Mouse (Mus musculus) neural tube, embryonic 15.5 days (tissue): ENCODE results near the gene Dpm2. TPM values are rescaled to one million over a fixed set of nuclear protein-coding genes. Genes with fewer than 3 reads are reported as not detected.

Source experiments
- ATAC-seq: fragments of 200-750 bp; cut with Nextera tagmentation; 2 replicates; pipeline ENCODE4 v1.8.0; 2017; ENCODE audit warnings: mild to moderate bottlenecking, moderate TSS enrichment, moderate library complexity; ENCODE audit not compliant: low FRiP score
- H3K27ac ChIP-seq: fragments of 300-500 bp; sonication (generic); replicated peaks from 2 replicates; pipeline ENCODE4 v1.5.1; 2015; ENCODE audit warnings: mild to moderate bottlenecking, inconsistent platforms
- H3K27me3 ChIP-seq: fragments of 300-500 bp; sonication (generic); replicated peaks from 2 replicates; pipeline ENCODE4 v1.6.1; 2015; ENCODE audit warnings: inconsistent platforms
- H3K36me3 ChIP-seq: fragments of 300-500 bp; sonication (generic); 2 replicates; pipeline ENCODE4 v1.6.1; 2015; ENCODE audit warnings: inconsistent platforms
- H3K4me1 ChIP-seq: fragments of 300-500 bp; sonication (generic); 2 replicates; pipeline ENCODE4 v1.6.1; 2015; ENCODE audit warnings: inconsistent platforms
- H3K4me2 ChIP-seq: fragments of 300-500 bp; sonication (generic); 2 replicates; pipeline ENCODE4 v1.6.1; 2015; ENCODE audit warnings: inconsistent platforms, mild to moderate bottlenecking, moderate library complexity
- H3K4me3 ChIP-seq: fragments of 300-500 bp; sonication (generic); replicated peaks from 2 replicates; pipeline ENCODE4 v1.5.1; 2015; ENCODE audit warnings: mild to moderate bottlenecking, inconsistent platforms
- H3K9ac ChIP-seq: fragments of 300-500 bp; sonication (generic); replicated peaks from 2 replicates; pipeline ENCODE4 v1.6.1; 2015; ENCODE audit warnings: mild to moderate bottlenecking, inconsistent platforms
- H3K9me3 ChIP-seq: fragments of 300-500 bp; sonication (generic); replicated peaks from 2 replicates; pipeline ENCODE4 v1.6.1; 2016; ENCODE audit warnings: inconsistent platforms
- WGBS: fragments of 180-500 bp; shearing (Covaris S2); methylation state at CpG from one replicate; pipeline ENCODE4 v1.1.7; 2015; ENCODE audit warnings: mixed read lengths; 5-methylcytosine and 5-hydroxymethylcytosine counted together
- polyA plus RNA-seq: library from polyadenylated mRNA; unstranded; fragments of >200 nt; fragmentation: Nextera tagmentation; extraction: Ambion mirVana; gene quantifications from 2 replicates; pipeline ENCODE4 v1.2.1, GENCODE M21; 2015

Gene Dpm2
- polyA plus RNA-seq, 1 experiment from 2014 or later: 147 TPM

DNA sequence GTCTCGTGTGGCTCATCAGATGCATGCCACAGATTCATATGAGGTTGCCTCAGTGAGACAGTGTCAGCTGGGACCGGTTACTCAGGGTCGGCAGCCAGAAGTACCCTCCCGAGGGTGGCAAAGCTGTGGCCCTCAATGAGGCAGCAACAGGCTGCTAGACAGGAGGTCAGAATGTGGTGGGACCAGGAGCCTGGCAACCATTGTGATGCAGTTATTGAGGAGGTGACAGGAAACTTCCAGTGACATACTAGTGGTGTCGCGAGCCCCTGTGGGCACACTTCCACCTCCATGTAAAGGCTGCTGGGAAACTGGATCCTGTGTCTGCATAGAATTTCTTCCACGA, 50.8 kb downstream of the Dpm2 start, which contains the start of gene Ak1:
Gene Ak1, plus strand, starts transcription at position 242 of the 343 bp plus-strand sequence.
- Histone ChIP-seq H3K27me3 (no peaks in the 10 kb centered on the region), H3K36me3 (peaks cover 15% of the 10 kb centered on the region; the same call in 1 of the 2 replicates), H3K9ac (no peak within 1 kb of the TSS), H3K9me3 (no peaks in the 10 kb centered on the region), H3K4me1 (peaks cover 51% of the 10 kb centered on the region), H3K4me2 (no peak within 1 kb of the TSS), H3K4me3 (no peak within 1 kb of the TSS), H3K27ac (peak within 1 kb of the TSS; percentile 54)
- 34% methylated on average over 7 of the region's 7 CpGs for WGBS
- no peak for ATAC-seq

Other genes with a start within 250 kb of the Dpm2 start
- gene Ciz1, start 218.5 kb upstream of the Dpm2 start, polyA plus RNA-seq: 43.8 and 44.8 TPM in 2 replicates
- gene Dnm1, start 217.5 kb upstream of the Dpm2 start, polyA plus RNA-seq: 72.4 and 86.9 TPM in 2 replicates
- 163 and 195 TPM in 2 replicates for gene 1110008P14Rik, start 188.9 kb upstream of the Dpm2 start, polyA plus RNA-seq
- gene Lcn2, start 182.6 kb upstream of the Dpm2 start, polyA plus RNA-seq: 0.95 and 1.1 TPM in 2 replicates
- gene Ptges2, start 175.0 kb upstream of the Dpm2 start, polyA plus RNA-seq: 47.3 and 52.1 TPM in 2 replicates
- gene Naif1, start 120.4 kb upstream of the Dpm2 start, polyA plus RNA-seq: 4.4 and 5.3 TPM in 2 replicates
- gene Slc25a25, start 119.4 kb upstream of the Dpm2 start, polyA plus RNA-seq: 51.4 and 58.8 TPM in 2 replicates
- 6.7 and 7.0 TPM in 2 replicates for gene Fam102a, start 35.5 kb upstream of the Dpm2 start, polyA plus RNA-seq
- gene Pip5kl1, start 3.9 kb downstream of the Dpm2 start, polyA plus RNA-seq: 16.3 and 17.8 TPM in 2 replicates
- gene 9430097D07Rik, start 4.8 kb downstream of the Dpm2 start, polyA plus RNA-seq: 0.59 and 0.99 TPM in 2 replicates
- gene St6galnac4, start 16.2 kb downstream of the Dpm2 start, polyA plus RNA-seq: 43.9 and 44.6 TPM in 2 replicates
- gene St6galnac6, start 28.9 kb downstream of the Dpm2 start, polyA plus RNA-seq: 13.5 and 14.4 TPM in 2 replicates
- gene Ak1, start 50.9 kb downstream of the Dpm2 start, polyA plus RNA-seq: 88.5 and 103 TPM in 2 replicates
- 29.6 and 40.5 TPM in 2 replicates for gene Eng, start 75.7 kb downstream of the Dpm2 start, polyA plus RNA-seq
- gene Fpgs, start 133.3 kb downstream of the Dpm2 start, polyA plus RNA-seq: 19.3 and 20.6 TPM in 2 replicates
- 63.0 and 82.4 TPM in 2 replicates for gene Cdk9, start 142.2 kb downstream of the Dpm2 start, polyA plus RNA-seq
- 50.1 and 51.5 TPM in 2 replicates for gene Sh2d3c, start 150.2 kb downstream of the Dpm2 start, polyA plus RNA-seq
- 2.9 and 3.6 TPM in 2 replicates for gene 6330409D20Rik, start 170.2 kb downstream of the Dpm2 start, polyA plus RNA-seq
- 54.4 and 60.6 TPM in 2 replicates for gene Tor2a, start 186.4 kb downstream of the Dpm2 start, polyA plus RNA-seq
- gene Ttc16, start 204.8 kb downstream of the Dpm2 start, polyA plus RNA-seq: 0.50 and 0.70 TPM in 2 replicates
- gene Ptrh1, start 204.9 kb downstream of the Dpm2 start, polyA plus RNA-seq: 6.1 and 7.5 TPM in 2 replicates
- 1.1 and 2.1 TPM in 2 replicates for gene Cfap157, start 213.6 kb downstream of the Dpm2 start, polyA plus RNA-seq